Mouse (Mus musculus) heart, embryonic 16.5 days (tissue): Measurements from ENCODE around the gene Prkd2. TPM values are rescaled to one million over a fixed set of nuclear protein-coding genes. Genes with fewer than 3 reads are reported as not detected.
A peak's percentile ranks its signal among the peaks of the same experiment; 100 is the strongest.

Experiments used
- ATAC-seq: fragments of 200-750 bp; cut with Nextera tagmentation; replicated peaks from 2 replicates; pipeline ENCODE4 v1.8.0; 2017; ENCODE audit warnings: moderate number of reproducible peaks; ENCODE audit not compliant: insufficient read depth, low FRiP score; ENCODE audit errors: extremely low read depth
- H3K27ac ChIP-seq: fragments of 300-500 bp; sonication (generic); 2 replicates; pipeline ENCODE4 v1.5.1; 2014; ENCODE audit warnings: mild to moderate bottlenecking, low read length, control low read depth, moderate library complexity
- H3K27me3 ChIP-seq: fragments of 300-500 bp; sonication (generic); 2 replicates; pipeline ENCODE4 v1.6.1; 2014; ENCODE audit warnings: low read length, mixed read lengths; ENCODE audit not compliant: control insufficient read depth, insufficient read depth
- H3K36me3 ChIP-seq: fragments of 300-500 bp; sonication (generic); 2 replicates; pipeline ENCODE4 v1.6.1; 2014; ENCODE audit not compliant: control insufficient read depth, insufficient read depth
- H3K4me1 ChIP-seq: fragments of 300-500 bp; sonication (generic); 2 replicates; pipeline ENCODE4 v1.6.1; 2014; ENCODE audit warnings: low read length, mixed read lengths; ENCODE audit not compliant: control insufficient read depth, insufficient read depth
- H3K4me2 ChIP-seq: fragments of 300-500 bp; sonication (generic); 2 replicates; pipeline ENCODE4 v1.6.1; 2014; ENCODE audit warnings: low read depth, mild to moderate bottlenecking, control low read depth, low read length
- H3K4me3 ChIP-seq: fragments of 300-500 bp; sonication (generic); 2 replicates; pipeline ENCODE4 v1.5.1; 2014; ENCODE audit warnings: mild to moderate bottlenecking, control low read depth, low read length
- H3K9ac ChIP-seq: fragments of 300-500 bp; sonication (generic); 2 replicates; pipeline ENCODE4 v1.6.1; 2014; ENCODE audit warnings: low read length, control low read depth
- H3K9me3 ChIP-seq: fragments of 300-500 bp; sonication (generic); replicated peaks from 2 replicates; pipeline ENCODE4 v1.6.1; 2016; ENCODE audit warnings: low read length; ENCODE audit not compliant: control insufficient read depth
- WGBS: fragments of 180-500 bp; shearing (Covaris S2); extraction: QIAGEN DNeasy Blood & Tissue Kit; methylation state at CpG from one replicate; pipeline ENCODE4 v1.1.7; 2014; 5-methylcytosine and 5-hydroxymethylcytosine counted together
- polyA plus RNA-seq: library from polyadenylated mRNA; unstranded; fragments of >200 nt; fragmentation: Nextera tagmentation; extraction: Ambion mirVana; gene quantifications from 2 replicates; pipeline ENCODE4 v1.2.1, GENCODE M21; 2015

Prkd2 gene
- polyA plus RNA-seq, 1 experiment from 2014 or later: 15.4 TPM

- peaks cover 19% of the 10 kb centered on the region for H3K4me1 ChIP-seq
Observed at GRCm38 (mm10) chr7:16891641-16892351, 49.1 kb downstream of the Prkd2 start, which contains the start of gene Gng8. TSS of gene Gng8 (plus strand) at chr7:16891786.

DNA sequence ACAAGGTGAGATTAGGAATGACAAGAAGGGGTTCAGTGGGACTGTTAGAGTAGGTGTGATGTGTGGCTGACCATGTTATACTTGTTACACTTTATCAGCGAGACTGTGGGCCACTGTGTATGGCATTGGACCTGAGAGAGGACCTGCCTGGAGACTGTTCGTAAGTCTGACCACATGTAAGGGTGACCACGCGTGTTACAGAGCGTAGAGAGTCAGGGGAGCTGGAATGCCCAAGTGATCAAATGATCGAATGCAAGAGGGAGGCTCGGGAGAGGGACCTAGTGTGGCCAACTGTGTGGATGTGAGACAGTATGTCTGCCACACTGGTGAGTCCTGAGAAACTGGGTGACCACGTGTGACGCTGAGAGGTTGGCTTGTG lies 49.6 kb downstream of the Prkd2 start:
- H3K4me2 ChIP-seq: peak overlapping the region; percentile 68
- WGBS: 34% methylated on average over 9 of the region's 9 CpGs
- peaks cover 19% of the 10 kb centered on the region for H3K4me1 ChIP-seq
- H3K9me3 ChIP-seq: no peaks in the 10 kb centered on the region
- no peak overlapping the region for H3K27ac ChIP-seq
- H3K4me3 ChIP-seq: peak overlapping the region; percentile 33
- H3K27me3 ChIP-seq: peaks cover 22% of the 10 kb centered on the region
- no peak overlapping the region for H3K9ac ChIP-seq
- peaks cover 6% of the 10 kb centered on the region for H3K36me3 ChIP-seq
- ATAC-seq: 0 out of 2 replicates have a peak, but pooled peaks have one; percentile 0

More at GRCm38 (mm10) chr7:16891641-16892351, 49.1 kb downstream of the Prkd2 start, which contains the start of gene Gng8:
- peak within 1 kb of the TSS; percentile 68 for H3K4me2 ChIP-seq
- peak within 1 kb of the TSS; percentile 72 for H3K27ac ChIP-seq
- peaks cover 22% of the 10 kb centered on the region for H3K27me3 ChIP-seq
- ATAC-seq: peak; percentile 74
- no peaks in the 10 kb centered on the region for H3K9me3 ChIP-seq
- H3K9ac ChIP-seq: peak within 1 kb of the TSS; percentile 53
- WGBS: under 1% methylated on average over 30 of the region's 30 CpGs
- H3K36me3 ChIP-seq: peaks cover 10% of the 10 kb centered on the region
- H3K4me3 ChIP-seq: peak within 1 kb of the TSS; percentile 33

- H3K9ac ChIP-seq: no peak overlapping the region
- H3K27me3 ChIP-seq: peaks cover 22% of the 10 kb centered on the region
- H3K36me3 ChIP-seq: no peaks in the 10 kb centered on the region
- no peak overlapping the region for H3K4me3 ChIP-seq
- H3K4me2 ChIP-seq: no peak overlapping the region
- H3K9me3 ChIP-seq: no peaks in the 10 kb centered on the region
- no peak for ATAC-seq
- no peak overlapping the region for H3K27ac ChIP-seq
- 12% methylated on average over 6 of the region's 6 CpGs for WGBS
- peaks cover 19% of the 10 kb centered on the region for H3K4me1 ChIP-seq
Observed at GRCm38 (mm10) chr7:16893612-16894011, 50.9 kb downstream of the Prkd2 start.

DNA sequence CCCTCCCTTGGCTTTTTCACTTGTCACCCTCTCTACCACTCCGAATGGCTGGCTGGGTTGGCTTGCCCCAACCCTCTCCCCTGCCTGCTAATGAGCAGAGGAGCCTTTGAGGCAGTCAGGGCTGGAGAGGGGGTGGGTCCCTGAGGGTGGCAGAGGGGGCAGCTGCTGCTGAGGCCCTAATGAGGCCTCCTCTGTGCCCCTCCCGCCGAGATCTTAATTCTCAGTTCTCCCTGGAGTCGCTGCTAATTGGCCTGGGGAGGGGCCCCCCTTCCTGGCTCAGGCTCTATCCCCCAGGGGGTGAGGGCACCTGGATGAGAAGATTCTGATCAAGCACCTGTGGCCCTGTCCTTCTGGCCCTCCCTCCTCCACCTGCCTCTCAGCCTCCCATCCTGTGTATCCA lies 51.6 kb downstream of the Prkd2 start:
- Histone ChIP-seq H3K27me3 (peaks cover 22% of the 10 kb centered on the region), H3K4me2 (no peak overlapping the region), H3K9me3 (no peaks in the 10 kb centered on the region), H3K36me3 (no peaks in the 10 kb centered on the region), H3K4me1 (peaks cover 19% of the 10 kb centered on the region), H3K9ac (no peak overlapping the region), H3K4me3 (no peak overlapping the region), H3K27ac (no peak overlapping the region)
- WGBS: 4% methylated on average over 4 of the region's 4 CpGs
- ATAC-seq: no peak

- 1% methylated on average over 24 of the region's 24 CpGs for WGBS
- no peak overlapping the region for H3K27ac ChIP-seq
- no peak for ATAC-seq
- H3K36me3 ChIP-seq: no peaks in the 10 kb centered on the region
- no peaks in the 10 kb centered on the region for H3K9me3 ChIP-seq
- peaks cover 19% of the 10 kb centered on the region for H3K4me1 ChIP-seq
- H3K9ac ChIP-seq: peak overlapping the region; percentile 24
- H3K4me2 ChIP-seq: peak overlapping the region; percentile 62
- H3K27me3 ChIP-seq: peaks cover 26% of the 10 kb centered on the region
- peak overlapping the region; percentile 13 for H3K4me3 ChIP-seq
Observed at GRCm38 (mm10) chr7:16895000-16895399, 52.3 kb downstream of the Prkd2 start.

DNA sequence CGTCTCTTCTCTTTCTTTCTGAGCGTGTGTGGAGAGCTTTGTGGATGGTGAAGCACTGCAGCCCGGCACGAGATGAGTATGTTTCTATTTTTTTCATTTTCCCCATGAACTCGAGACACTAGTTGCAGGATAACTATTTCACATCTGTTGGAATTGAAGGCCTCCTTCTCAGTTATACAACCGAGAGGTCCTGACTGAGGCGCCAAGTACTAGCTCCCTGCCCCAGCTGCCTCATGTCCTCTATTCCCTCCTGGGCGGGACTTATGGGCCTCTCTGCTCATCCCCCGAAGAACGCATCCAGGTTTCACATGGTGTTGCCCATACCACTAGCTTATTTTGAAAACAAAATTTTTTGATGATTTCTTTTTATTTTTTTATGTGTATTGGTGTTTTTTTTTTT lies 52.8 kb downstream of the Prkd2 start:
- WGBS: 30% methylated on average over 10 of the region's 10 CpGs
- peaks cover 28% of the 10 kb centered on the region for H3K27me3 ChIP-seq
- no peak for ATAC-seq
- H3K9ac ChIP-seq: peak overlapping the region; percentile 24; the same call in 1 of the 2 replicates
- H3K9me3 ChIP-seq: no peaks in the 10 kb centered on the region
- H3K4me3 ChIP-seq: peak overlapping the region; percentile 13
- H3K4me2 ChIP-seq: peak overlapping the region; percentile 62
- H3K36me3 ChIP-seq: no peaks in the 10 kb centered on the region
- peaks cover 14% of the 10 kb centered on the region for H3K4me1 ChIP-seq
- no peak overlapping the region for H3K27ac ChIP-seq

- no peak overlapping the region for H3K4me2 ChIP-seq
- WGBS: 34% methylated on average over 5 of the region's 5 CpGs
- peaks cover 7% of the 10 kb centered on the region for H3K4me1 ChIP-seq
- no peaks in the 10 kb centered on the region for H3K36me3 ChIP-seq
- no peak overlapping the region for H3K9ac ChIP-seq
- no peak; the same call in 1 of the 2 replicates for ATAC-seq
- H3K27ac ChIP-seq: no peak overlapping the region
- H3K27me3 ChIP-seq: peaks cover 17% of the 10 kb centered on the region
- no peaks in the 10 kb centered on the region for H3K9me3 ChIP-seq
- no peak overlapping the region for H3K4me3 ChIP-seq
Observed at GRCm38 (mm10) chr7:16900526-16900925, 57.8 kb downstream of the Prkd2 start.

DNA sequence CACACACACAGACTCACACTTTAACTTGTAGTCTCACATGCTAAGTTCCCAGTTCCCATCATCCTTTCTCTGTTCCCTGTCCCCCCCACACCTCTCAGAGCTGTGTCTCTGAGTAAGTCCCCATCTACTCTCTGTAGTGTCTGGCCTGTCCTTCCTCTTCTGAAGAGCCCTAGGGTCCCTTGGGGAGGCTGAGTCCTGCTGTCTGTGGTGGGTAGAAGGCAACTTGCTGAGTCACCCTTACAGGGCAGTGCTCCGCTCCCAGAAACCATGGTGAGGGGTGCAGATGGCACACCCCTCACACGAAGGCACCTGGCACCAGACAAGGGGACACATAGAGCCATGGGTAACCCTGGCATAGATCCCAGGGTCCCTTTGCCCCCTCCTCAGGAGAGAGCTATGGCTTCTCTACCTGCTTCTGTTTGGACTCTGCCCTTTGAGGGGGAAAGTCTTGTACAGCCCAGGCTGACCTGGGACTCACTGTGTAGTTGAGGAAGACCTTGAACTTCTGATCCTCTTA lies 60.8 kb downstream of the Prkd2 start:
- no peak overlapping the region for H3K4me3 ChIP-seq
- H3K9me3 ChIP-seq: no peaks in the 10 kb centered on the region
- no peaks in the 10 kb centered on the region for H3K36me3 ChIP-seq
- H3K27ac ChIP-seq: no peak overlapping the region
- H3K4me2 ChIP-seq: no peak overlapping the region
- WGBS: 61% methylated on average over 2 of the region's 2 CpGs
- ATAC-seq: no peak
- H3K4me1 ChIP-seq: peaks cover 32% of the 10 kb centered on the region
- no peak overlapping the region for H3K9ac ChIP-seq
- H3K27me3 ChIP-seq: peaks cover 29% of the 10 kb centered on the region

- no peak for ATAC-seq
- no peak overlapping the region for H3K27ac ChIP-seq
- 0 out of 2 replicates have a peak overlapping the region, but pooled peaks have one; percentile 34 for H3K9ac ChIP-seq
- no peaks in the 10 kb centered on the region for H3K36me3 ChIP-seq
- H3K27me3 ChIP-seq: peaks cover 29% of the 10 kb centered on the region
- H3K4me2 ChIP-seq: no peak overlapping the region
- H3K9me3 ChIP-seq: no peaks in the 10 kb centered on the region
- no peak overlapping the region for H3K4me3 ChIP-seq
- peaks cover 36% of the 10 kb centered on the region for H3K4me1 ChIP-seq
- 39% methylated on average over 9 of the region's 10 CpGs for WGBS
Observed at GRCm38 (mm10) chr7:16904120-16904675, 61.5 kb downstream of the Prkd2 start.
